Mouse (Mus musculus) heart, adult 2 months (tissue): ENCODE data around the gene Zswim2. TPM values are rescaled to one million over a fixed set of nuclear protein-coding genes. Genes with fewer than 3 reads are reported as not detected.

Experiments
- DNase-seq, 2 experiments: peaks; one replicate each; pipeline ENCODE4 v3.0.0; 2021
- H3K27ac ChIP-seq: fragments of 200-600 bp; 2 replicates; pipeline ENCODE4 v1.8.1; 2022
- H3K27me3 ChIP-seq: fragments of 200-500 bp; 2 replicates; pipeline ENCODE4 v1.6.1; 2012; ENCODE audit warnings: mild to moderate bottlenecking, low read length, inconsistent platforms, mixed read lengths; ENCODE audit not compliant: control insufficient read depth, insufficient read depth
- H3K36me3 ChIP-seq: fragments of 200-500 bp; 2 replicates; pipeline ENCODE4 v1.6.1; 2012; ENCODE audit warnings: low read length, inconsistent platforms; ENCODE audit not compliant: control insufficient read depth, insufficient read depth
- H3K4me1 ChIP-seq: fragments of 200-500 bp; 2 replicates; pipeline ENCODE4 v1.6.1; 2011; ENCODE audit warnings: low read length; ENCODE audit not compliant: control insufficient read depth, insufficient read depth
- H3K4me3 ChIP-seq: fragments of 200-600 bp; 2 replicates; pipeline ENCODE4 v1.8.1; 2022
- H3K79me2 ChIP-seq: fragments of 200-500 bp; replicated peaks from 2 replicates; pipeline ENCODE4 v1.6.1; 2012; ENCODE audit warnings: mild to moderate bottlenecking, inconsistent platforms, low read length, moderate library complexity, mixed read lengths; ENCODE audit not compliant: control insufficient read depth, insufficient read depth
- H3K9ac ChIP-seq: fragments of 200-500 bp; 2 replicates; pipeline ENCODE4 v1.6.1; 2012; ENCODE audit warnings: low read depth, mild to moderate bottlenecking, control low read depth, inconsistent platforms, low read length, mixed read lengths
- CTCF ChIP-seq: fragments of 200-600 bp; IDR thresholded peaks from 2 replicates; pipeline ENCODE4 v1.8.1; 2022; ENCODE audit warnings: antibody characterized with exemption, mild to moderate bottlenecking, moderate library complexity
- EP300 ChIP-seq: fragments of 200-500 bp; IDR thresholded peaks from 2 replicates; pipeline ENCODE4 v1.6.1; 2011; ENCODE audit warnings: low read depth, low read length, control low read depth; ENCODE audit not compliant: insufficient read depth
- POLR2A ChIP-seq: fragments of 200-500 bp; IDR thresholded peaks from 2 replicates; pipeline ENCODE4 v1.6.1; 2011; ENCODE audit warnings: mild to moderate bottlenecking, low read depth, low read length, control low read depth; ENCODE audit not compliant: insufficient read depth
- WGBS: fragments of 180-500 bp; shearing (Covaris S2); methylation state at CpG from one replicate; pipeline ENCODE4 v1.1.7; 2018; 5-methylcytosine and 5-hydroxymethylcytosine counted together
- intact Hi-C: fragments of 180-260 bp; cut with DNase I; formaldehyde crosslinking; loops from one replicate; pipeline ENCODE4 v1.15.1; 2025
- polyA plus RNA-seq: library from polyadenylated mRNA; depleted of rRNA; stranded (reverse); fragments of >200 nt; gene quantifications from 2 replicates; pipeline ENCODE4 v1.2.3, GENCODE M21; 2012; rRNA removed
- total RNA-seq, 2 experiments: library from RNA; stranded (reverse); gene quantifications; 2 replicates each; pipeline ENCODE4 v1.2.3; 2021

Gene Zswim2
- total and polyA plus RNA-seq, 3 experiments: not detected

DNA sequence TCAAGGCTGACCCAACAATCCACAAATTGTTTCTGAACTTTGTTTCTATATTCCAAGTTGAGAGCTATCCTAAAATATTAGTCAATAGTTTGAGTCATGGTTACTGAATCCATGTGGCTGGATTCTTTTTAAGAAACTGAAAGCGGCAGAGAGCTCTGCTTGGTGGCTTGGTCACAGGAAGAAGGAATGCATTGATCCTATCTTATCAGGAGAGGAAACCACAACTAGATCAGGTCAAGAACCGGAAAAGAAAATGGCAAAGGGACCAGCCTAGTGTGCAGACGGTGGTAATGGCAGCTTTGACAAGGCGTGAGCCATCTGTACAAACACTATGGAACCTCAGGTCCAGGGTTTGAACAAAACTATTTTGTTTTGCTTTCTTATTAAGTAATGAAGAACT lies 764 bp upstream of the Zswim2 start:
- no peak for TF ChIP-seq EP300
- 40% methylated on average over 4 of the region's 4 CpGs for WGBS
- intact Hi-C loops: no loop called here
- Histone ChIP-seq H3K79me2 (no peaks in the 10 kb centered on the region), H3K36me3 (no peaks in the 10 kb centered on the region), H3K4me3 (no peak overlapping the region), H3K9ac (no peak overlapping the region), H3K27ac (no peak overlapping the region), H3K4me1 (no peaks in the 10 kb centered on the region), H3K27me3 (peaks cover 3% of the 10 kb centered on the region; the same call in 1 of the 2 replicates)
- DNase-seq: no peak

DNA sequence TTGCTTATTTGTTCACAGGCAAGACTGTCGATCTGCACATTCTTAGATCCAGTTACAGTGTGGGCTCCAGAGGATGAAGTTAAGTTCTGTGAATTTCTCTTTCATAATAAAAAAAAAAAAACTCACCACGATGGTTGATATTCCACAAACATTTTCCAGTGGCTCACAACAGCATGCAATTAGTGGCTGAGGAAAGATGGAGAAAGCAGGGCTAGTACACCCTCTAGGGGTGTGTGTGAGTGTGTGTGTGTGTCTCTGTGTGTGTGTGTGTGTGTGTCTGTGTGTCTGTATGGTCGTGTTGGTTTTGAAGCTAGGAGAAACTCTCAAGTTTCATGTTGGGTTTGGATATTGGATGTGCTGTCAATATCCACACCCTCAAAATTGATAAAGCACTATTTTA lies 350 bp upstream of the Zswim2 start:
- Histone ChIP-seq H3K27ac (no peak overlapping the region), H3K4me1 (no peaks in the 10 kb centered on the region), H3K9ac (no peak overlapping the region), H3K27me3 (peaks cover 3% of the 10 kb centered on the region; the same call in 1 of the 2 replicates), H3K79me2 (no peaks in the 10 kb centered on the region), H3K36me3 (no peaks in the 10 kb centered on the region), H3K4me3 (no peak overlapping the region)
- intact Hi-C loops: no loop called here
- TF ChIP-seq EP300: no peak
- no peak for TF ChIP-seq CTCF
- no peak for TF ChIP-seq POLR2A
- 29% methylated on average over 3 of the region's 3 CpGs for WGBS
- DNase-seq: no peak

DNA sequence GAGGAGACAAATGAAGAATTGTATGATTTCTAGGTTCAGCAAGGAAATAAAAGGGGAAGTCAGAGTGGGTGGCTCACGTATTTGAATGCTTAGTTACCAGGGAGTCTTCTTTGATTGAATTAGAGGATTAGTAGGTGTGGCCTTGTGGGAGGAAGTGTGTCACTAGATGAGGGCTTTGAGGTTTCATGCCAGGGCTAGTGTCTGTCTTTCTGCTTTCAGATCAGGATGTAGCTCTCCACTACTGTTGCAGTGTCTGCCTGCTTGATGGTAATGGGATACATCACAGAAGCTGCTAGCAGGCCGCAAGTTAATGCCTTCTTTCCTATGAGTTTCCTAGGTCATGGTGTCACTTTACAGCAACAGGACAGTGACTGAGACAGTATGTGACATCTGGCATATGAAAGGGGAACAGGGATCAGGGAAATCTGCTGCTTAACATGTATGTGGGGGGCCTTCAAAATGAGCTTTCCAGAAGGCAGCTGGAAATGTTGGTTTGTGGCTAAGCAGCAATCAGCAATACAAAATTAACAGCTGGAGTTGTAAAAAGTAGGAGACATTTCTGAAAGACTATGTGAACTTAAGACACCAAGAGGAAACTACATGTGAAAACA lies 11.4 kb downstream of the Zswim2 start:
- no peak overlapping the region for H3K9ac ChIP-seq
- H3K27me3 ChIP-seq: no peaks in the 10 kb centered on the region
- WGBS: 47% methylated on average over 2 of the region's 2 CpGs
- H3K27ac ChIP-seq: no peak overlapping the region
- DNase-seq: peak in 1 of 2 experiments; percentile 4
- H3K4me3 ChIP-seq: no peak overlapping the region
- intact Hi-C loops: no loop called here
- H3K4me1 ChIP-seq: no peaks in the 10 kb centered on the region
- TF ChIP-seq POLR2A (no peak), CTCF (no peak), EP300 (no peak)
- H3K79me2 ChIP-seq: no peaks in the 10 kb centered on the region
- H3K36me3 ChIP-seq: no peaks in the 10 kb centered on the region

DNA sequence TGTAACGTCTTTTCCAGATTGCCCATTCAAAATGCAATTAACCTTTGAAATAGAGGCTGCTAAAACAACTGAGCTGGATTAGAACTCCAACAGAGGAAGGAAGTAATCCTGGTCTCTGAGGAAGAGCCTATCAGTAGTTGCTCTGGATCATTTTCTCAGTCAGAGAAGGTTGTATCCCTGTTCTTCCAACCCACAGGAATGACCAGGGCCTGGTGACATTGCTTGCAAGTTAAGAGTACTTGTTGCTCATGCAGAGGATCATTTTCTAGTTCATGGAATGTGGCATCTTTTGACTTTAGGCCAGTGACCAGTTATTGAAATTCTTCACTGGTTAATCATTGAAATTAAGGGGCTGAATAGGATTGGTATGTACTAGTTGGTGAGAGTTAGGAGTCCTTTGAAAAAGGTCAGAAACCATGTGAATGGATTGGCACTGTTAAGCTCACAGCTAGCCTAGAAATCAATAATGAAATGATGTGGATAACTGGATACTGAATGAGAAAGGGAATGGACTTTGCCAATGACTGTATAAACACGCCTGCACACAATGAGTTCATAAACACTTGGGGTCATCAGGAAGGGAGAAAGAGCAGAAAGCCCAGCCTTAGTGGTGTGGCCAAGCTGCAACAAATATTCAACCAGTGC lies 39.0 kb downstream of the Zswim2 start:
- H3K27ac ChIP-seq: no peak overlapping the region
- no peaks in the 10 kb centered on the region for H3K36me3 ChIP-seq
- WGBS: 43% methylated on average over 2 of the region's 2 CpGs
- no peak for DNase-seq
- no peak overlapping the region for H3K4me3 ChIP-seq
- H3K4me1 ChIP-seq: no peaks in the 10 kb centered on the region
- H3K9ac ChIP-seq: no peak overlapping the region
- H3K27me3 ChIP-seq: peaks cover 1% of the 10 kb centered on the region; the same call in 1 of the 2 replicates
- intact Hi-C loops: no loop called here
- no peak for TF ChIP-seq EP300
- TF ChIP-seq POLR2A: no peak
- TF ChIP-seq CTCF: no peak
- no peaks in the 10 kb centered on the region for H3K79me2 ChIP-seq

DNA sequence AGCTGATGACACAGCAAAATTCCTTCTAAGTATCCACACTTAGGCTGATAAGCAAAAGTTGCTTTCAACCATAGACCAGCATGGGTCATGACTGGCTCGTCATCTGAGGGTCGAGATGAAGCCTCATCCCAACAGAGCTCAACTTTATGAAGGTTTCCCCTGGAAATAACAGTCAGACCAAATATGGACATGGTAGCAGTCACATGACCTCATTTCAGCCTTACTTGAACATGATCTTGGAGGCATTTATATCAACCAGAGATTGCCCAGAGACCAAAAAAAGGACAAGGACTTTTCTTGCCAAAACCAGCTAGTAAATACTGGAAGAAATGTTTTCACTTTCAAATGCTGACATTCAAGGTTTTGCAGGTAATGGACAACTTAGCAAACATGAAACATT lies 47.3 kb downstream of the Zswim2 start:
- Histone ChIP-seq H3K27ac (no peak overlapping the region), H3K79me2 (no peaks in the 10 kb centered on the region)
- WGBS: 81% methylated on average over 2 of the region's 2 CpGs

DNA sequence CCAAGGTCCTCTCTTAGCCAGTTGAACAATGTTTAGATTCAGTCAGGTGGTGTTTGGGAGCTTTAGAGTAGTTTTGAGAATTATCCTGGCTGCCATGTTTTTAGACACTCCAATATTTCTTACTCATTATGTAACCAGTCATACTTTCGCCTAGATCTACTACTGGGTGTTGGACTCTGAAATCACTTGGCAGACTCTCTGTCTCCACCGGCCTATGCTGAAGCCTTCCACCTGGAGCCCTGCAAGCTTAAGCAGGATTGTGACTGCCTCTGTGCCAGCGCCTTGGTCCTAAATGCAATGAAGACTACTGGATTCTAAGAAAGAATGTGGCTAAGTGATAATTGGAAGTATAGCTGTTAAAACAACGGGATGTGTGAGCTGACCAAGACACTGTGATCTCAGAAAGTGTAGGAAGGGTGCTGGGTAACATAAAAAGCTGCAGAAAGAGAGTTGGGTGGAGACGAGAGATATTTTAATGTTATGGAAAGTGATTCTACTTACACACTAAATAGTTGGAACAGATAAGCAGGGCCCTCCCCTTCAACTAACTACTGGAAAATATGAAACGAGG lies 57.1 kb downstream of the Zswim2 start:
- H3K27ac ChIP-seq: no peak overlapping the region

More for the DNA sequence above, 47.3 kb downstream of the Zswim2 start:
- Histone ChIP-seq H3K4me1 (no peaks in the 10 kb centered on the region), H3K9ac (no peak overlapping the region), H3K36me3 (no peaks in the 10 kb centered on the region), H3K27me3 (no peaks in the 10 kb centered on the region), H3K4me3 (no peak overlapping the region)
- TF ChIP-seq EP300 (no peak), POLR2A (no peak), CTCF (no peak)
- DNase-seq: no peak
- intact Hi-C loops: no loop called here

More for the DNA sequence above, 57.1 kb downstream of the Zswim2 start:
- WGBS: 51% methylated on average over 6 of the region's 6 CpGs
- TF ChIP-seq EP300: no peak
- no peak for TF ChIP-seq CTCF
- no peak for DNase-seq
- Histone ChIP-seq H3K79me2 (no peaks in the 10 kb centered on the region), H3K4me3 (no peak overlapping the region), H3K27me3 (no peaks in the 10 kb centered on the region), H3K4me1 (no peaks in the 10 kb centered on the region), H3K36me3 (no peaks in the 10 kb centered on the region), H3K9ac (no peak overlapping the region)
- intact Hi-C loops: no loop called here

Other genes starting within 250 kb of the Zswim2 start
- 10 to 100 TPM; 32.9 to 38.5 TPM for gene Itgav, start 216.8 kb downstream of the Zswim2 start, total RNA-seq
- 14.2 and 20.7 TPM in 2 replicates for gene Itgav, start 216.8 kb downstream of the Zswim2 start, polyA plus RNA-seq
- 1 to 10 TPM in 1 of 2 experiments, under 1 TPM in 1; 0.77 to 1.0 TPM for gene Fam171b, start 128.6 kb downstream of the Zswim2 start, total RNA-seq
- gene Fam171b, start 128.6 kb downstream of the Zswim2 start, polyA plus RNA-seq: 0.31 and 0.67 TPM in 2 replicates
- gene Gm13698, start 14.5 kb upstream of the Zswim2 start, total RNA-seq: under 1 TPM; 0.70 to 0.76 TPM
- gene Gm13698, start 14.5 kb upstream of the Zswim2 start, polyA plus RNA-seq: not detected in 2 replicates
- under 1 TPM; 0.70 to 0.76 TPM for gene Gm13693, start 20.3 kb upstream of the Zswim2 start, total RNA-seq
- gene Gm13693, start 20.3 kb upstream of the Zswim2 start, polyA plus RNA-seq: not detected in 2 replicates
- gene Gm13695, start 26.1 kb upstream of the Zswim2 start, total RNA-seq: under 1 TPM; 0.70 to 0.76 TPM
- gene Gm13695, start 26.1 kb upstream of the Zswim2 start, polyA plus RNA-seq: not detected in 2 replicates
- gene Gm13696, start 31.9 kb upstream of the Zswim2 start, total RNA-seq: under 1 TPM; 0.70 to 0.76 TPM
- gene Gm13696, start 31.9 kb upstream of the Zswim2 start, polyA plus RNA-seq: not detected in 2 replicates
- under 1 TPM; 0.70 to 0.76 TPM for gene Gm13694, start 37.7 kb upstream of the Zswim2 start, total RNA-seq
- not detected in 2 replicates for gene Gm13694, start 37.7 kb upstream of the Zswim2 start, polyA plus RNA-seq
- gene Gm13697, start 43.5 kb upstream of the Zswim2 start, total RNA-seq: under 1 TPM; 0.70 to 0.76 TPM
- not detected in 2 replicates for gene Gm13697, start 43.5 kb upstream of the Zswim2 start, polyA plus RNA-seq
- under 1 TPM; 0.70 to 0.76 TPM for gene Gm13691, start 49.3 kb upstream of the Zswim2 start, total RNA-seq
- gene Gm13691, start 49.3 kb upstream of the Zswim2 start, polyA plus RNA-seq: not detected in 2 replicates